Mouse (Mus musculus) liver, postnatal 0 days (tissue): ENCODE data around the gene Lrrc1.

ENCODE experiments used
- CTCF ChIP-seq: sonication (generic); IDR thresholded peaks from 2 replicates; pipeline ENCODE4 v1.5.1; 2016; ENCODE audit warnings: antibody characterized with exemption, low read depth
- EP300 ChIP-seq: IDR thresholded peaks from 2 replicates; pipeline ENCODE4 v1.6.1; 2016; ENCODE audit warnings: antibody characterized with exemption, low read depth, mild to moderate bottlenecking

GRCm38 (mm10) chr9:77536832-77537231, 7.8 kb downstream of the Lrrc1 start:
- no peak for TF ChIP-seq EP300
- no peak for TF ChIP-seq CTCF
